Mouse (Mus musculus) lung, embryonic 16.5 days (tissue): ENCODE measurements around the gene Gm11437. TPM values are rescaled to one million over a fixed set of nuclear protein-coding genes. Genes with fewer than 3 reads are reported as not detected.

ENCODE experiments used
- ATAC-seq: fragments of 200-750 bp; cut with Nextera tagmentation; 2 replicates; pipeline ENCODE4 v1.8.0; 2017; ENCODE audit warnings: low read depth, mild to moderate bottlenecking, moderate library complexity
- H3K27ac ChIP-seq: fragments of 300-500 bp; sonication (generic); 2 replicates; pipeline ENCODE4 v1.5.1; 2014; ENCODE audit warnings: mild to moderate bottlenecking, control low read depth, low read length
- H3K27me3 ChIP-seq: fragments of 300-500 bp; sonication (generic); 2 replicates; pipeline ENCODE4 v1.6.1; 2014; ENCODE audit warnings: low read depth, low read length, mixed read lengths; ENCODE audit not compliant: control insufficient read depth, insufficient read depth
- H3K36me3 ChIP-seq: fragments of 300-500 bp; sonication (generic); 2 replicates; pipeline ENCODE4 v1.6.1; 2014; ENCODE audit warnings: low read length; ENCODE audit not compliant: control insufficient read depth, insufficient read depth
- H3K4me1 ChIP-seq: fragments of 300-500 bp; sonication (generic); replicated peaks from 2 replicates; pipeline ENCODE4 v1.6.1; 2014; ENCODE audit warnings: low read length, mixed read lengths; ENCODE audit not compliant: control insufficient read depth, insufficient read depth
- H3K4me2 ChIP-seq: fragments of 300-500 bp; sonication (generic); 2 replicates; pipeline ENCODE4 v1.6.1; 2014; ENCODE audit warnings: low read depth, low read length, control low read depth
- H3K4me3 ChIP-seq: fragments of 300-500 bp; sonication (generic); 2 replicates; pipeline ENCODE4 v1.5.1; 2014; ENCODE audit warnings: mild to moderate bottlenecking, low read length, control low read depth
- H3K9ac ChIP-seq: fragments of 300-500 bp; sonication (generic); 2 replicates; pipeline ENCODE4 v1.6.1; 2014; ENCODE audit warnings: low read length, control low read depth
- H3K9me3 ChIP-seq: fragments of 300-500 bp; sonication (generic); 2 replicates; pipeline ENCODE4 v1.6.1; 2016; ENCODE audit warnings: low read length; ENCODE audit not compliant: control insufficient read depth
- WGBS: fragments of 180-500 bp; shearing (Covaris S2); extraction: QIAGEN DNeasy Blood & Tissue Kit; methylation state at CpG from one replicate; pipeline ENCODE4 v1.1.7; 2014; 5-methylcytosine and 5-hydroxymethylcytosine counted together
- polyA plus RNA-seq: library from polyadenylated mRNA; unstranded; fragments of >200 nt; fragmentation: Nextera tagmentation; extraction: Ambion mirVana; gene quantifications from 2 replicates; pipeline ENCODE4 v1.2.1, GENCODE M21; 2015

The Gm11437 gene
- polyA plus RNA-seq, 1 experiment from 2014 or later: not detected

GRCm38 (mm10) chr11:84150884-84151283, 16.4 kb downstream of the Gm11437 start:
- H3K4me2 ChIP-seq: no peak overlapping the region
- no peak overlapping the region for H3K4me3 ChIP-seq
- no peaks in the 10 kb centered on the region for H3K27me3 ChIP-seq
- no peak overlapping the region for H3K9ac ChIP-seq
- no peaks in the 10 kb centered on the region for H3K9me3 ChIP-seq
- no peaks in the 10 kb centered on the region for H3K36me3 ChIP-seq
- ATAC-seq: no peak
- H3K4me1 ChIP-seq: no peaks in the 10 kb centered on the region
- no peak overlapping the region for H3K27ac ChIP-seq
- WGBS: 61% methylated on average over 2 of the region's 2 CpGs

DNA sequence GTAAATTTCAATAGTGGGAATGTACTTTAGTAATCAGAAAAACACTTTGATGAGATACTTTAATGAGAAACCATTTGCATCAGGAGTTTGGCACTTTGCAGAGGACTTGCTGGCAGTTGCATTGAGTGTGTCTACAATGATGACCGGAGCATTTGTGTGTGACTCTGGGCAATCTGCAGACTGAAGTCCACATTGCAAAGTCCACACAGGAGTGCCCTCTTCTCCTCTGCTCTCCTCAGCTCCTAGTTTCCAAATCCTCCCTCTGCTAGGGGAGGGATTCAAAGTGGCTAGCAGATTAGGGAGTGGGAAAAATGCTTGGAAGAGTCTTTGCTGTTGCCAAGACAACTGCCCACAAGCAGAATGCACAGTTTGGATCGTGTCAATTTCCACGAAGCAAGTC, 21.2 kb downstream of the Gm11437 start:
- H3K4me1 ChIP-seq: no peaks in the 10 kb centered on the region
- no peaks in the 10 kb centered on the region for H3K9me3 ChIP-seq
- H3K4me3 ChIP-seq: no peak overlapping the region

GRCm38 (mm10) chr11:84145201-84145798, 22.0 kb downstream of the Gm11437 start:
- no peak for ATAC-seq
- 65% methylated on average over 10 of the region's 10 CpGs for WGBS

More for the DNA sequence above, 21.2 kb downstream of the Gm11437 start:
- H3K27ac ChIP-seq: no peak overlapping the region
- no peak overlapping the region for H3K9ac ChIP-seq
- no peak for ATAC-seq
- 67% methylated on average over 3 of the region's 3 CpGs for WGBS
- H3K4me2 ChIP-seq: no peak overlapping the region
- H3K27me3 ChIP-seq: no peaks in the 10 kb centered on the region
- H3K36me3 ChIP-seq: no peaks in the 10 kb centered on the region

GRCm38 (mm10) chr11:84141752-84142151, 25.5 kb downstream of the Gm11437 start:
- no peak for ATAC-seq

More at GRCm38 (mm10) chr11:84145201-84145798, 22.0 kb downstream of the Gm11437 start:
- Histone ChIP-seq H3K4me1 (no peaks in the 10 kb centered on the region), H3K27me3 (no peaks in the 10 kb centered on the region), H3K9ac (no peak overlapping the region), H3K27ac (no peak overlapping the region), H3K4me2 (no peak overlapping the region), H3K36me3 (no peaks in the 10 kb centered on the region), H3K4me3 (no peak overlapping the region), H3K9me3 (no peaks in the 10 kb centered on the region)

GRCm38 (mm10) chr11:84136453-84136852, 30.8 kb downstream of the Gm11437 start:
- Histone ChIP-seq H3K4me3 (no peak overlapping the region), H3K36me3 (no peaks in the 10 kb centered on the region), H3K9ac (no peak overlapping the region), H3K4me2 (no peak overlapping the region), H3K27me3 (no peaks in the 10 kb centered on the region), H3K9me3 (no peaks in the 10 kb centered on the region), H3K27ac (no peak overlapping the region), H3K4me1 (no peaks in the 10 kb centered on the region)
- WGBS: 82% methylated on average over 3 of the region's 3 CpGs
- no peak for ATAC-seq

More at GRCm38 (mm10) chr11:84141752-84142151, 25.5 kb downstream of the Gm11437 start:
- Histone ChIP-seq H3K9me3 (no peaks in the 10 kb centered on the region), H3K27me3 (no peaks in the 10 kb centered on the region), H3K9ac (no peak overlapping the region), H3K27ac (no peak overlapping the region), H3K36me3 (no peaks in the 10 kb centered on the region), H3K4me2 (no peak overlapping the region), H3K4me1 (no peaks in the 10 kb centered on the region), H3K4me3 (no peak overlapping the region)
- 47% methylated on average over 2 of the region's 2 CpGs for WGBS

DNA sequence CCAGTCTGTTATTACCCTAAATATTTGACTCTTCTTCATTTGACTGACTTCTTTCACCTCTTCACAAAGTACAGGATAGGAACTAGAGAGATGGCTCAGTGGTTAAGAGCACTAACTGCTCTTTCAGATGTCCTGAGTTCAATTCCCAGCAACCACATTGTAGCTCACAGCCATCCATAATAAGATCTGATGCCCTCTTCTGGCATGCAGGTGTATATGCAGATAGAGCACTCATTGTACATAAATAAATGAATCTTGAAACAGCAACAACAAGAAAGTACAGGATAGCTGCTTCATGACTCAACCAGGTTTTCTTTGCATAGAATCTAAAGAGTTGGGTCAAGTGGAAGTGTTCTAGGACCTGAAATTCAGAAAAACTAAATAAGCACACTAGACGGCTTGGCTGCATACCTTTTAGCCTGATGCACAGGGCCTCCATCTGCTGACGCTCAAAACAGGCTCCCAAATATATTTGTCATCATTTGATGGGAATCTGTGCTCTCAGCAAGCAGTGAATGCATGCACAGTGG, 32.9 kb downstream of the Gm11437 start:
- no peaks in the 10 kb centered on the region for H3K9me3 ChIP-seq
- H3K27me3 ChIP-seq: no peaks in the 10 kb centered on the region
- H3K27ac ChIP-seq: no peak overlapping the region
- no peaks in the 10 kb centered on the region for H3K4me1 ChIP-seq
- H3K9ac ChIP-seq: no peak overlapping the region
- no peak overlapping the region for H3K4me3 ChIP-seq
- 79% methylated on average over 2 of the region's 2 CpGs for WGBS
- no peaks in the 10 kb centered on the region for H3K36me3 ChIP-seq
- no peak overlapping the region for H3K4me2 ChIP-seq
- ATAC-seq: no peak

DNA sequence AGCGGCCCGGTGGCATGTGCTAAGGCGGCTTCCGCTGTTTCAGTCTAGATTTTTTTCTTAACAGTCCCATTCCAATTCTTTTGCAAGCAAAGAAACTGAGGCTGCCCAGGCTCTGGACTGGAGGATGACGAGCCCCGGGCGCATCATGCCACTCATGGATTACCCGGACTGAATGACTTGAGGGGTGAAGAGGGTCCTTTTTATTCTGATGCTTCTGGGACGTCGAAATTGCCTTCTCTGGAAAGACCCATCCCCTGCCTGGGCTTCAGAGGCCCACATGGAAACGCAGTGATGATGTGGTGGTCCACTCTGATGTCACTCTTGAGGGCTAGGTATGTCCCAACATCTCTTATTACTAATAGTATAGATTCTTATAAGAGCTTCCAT, 37.5 kb downstream of the Gm11437 start:
- H3K4me1 ChIP-seq: peaks cover 6% of the 10 kb centered on the region; the same call in 1 of the 2 replicates
- H3K4me2 ChIP-seq: peak overlapping the region; percentile 72
- no peak overlapping the region for H3K27ac ChIP-seq
- no peaks in the 10 kb centered on the region for H3K9me3 ChIP-seq
- peak overlapping the region; percentile 89 for H3K9ac ChIP-seq
- ATAC-seq: peak; percentile 9
- WGBS: 3% methylated on average over 11 of the region's 11 CpGs
- H3K36me3 ChIP-seq: peaks cover 12% of the 10 kb centered on the region
- no peaks in the 10 kb centered on the region for H3K27me3 ChIP-seq
- H3K4me3 ChIP-seq: peak overlapping the region; percentile 73

GRCm38 (mm10) chr11:84128943-84129798, 38.1 kb downstream of the Gm11437 start, which contains the start of the genes Tada2a and Acaca:
Gene Tada2a, minus strand, starts transcription at chr11:84129600.
Gene Acaca, plus strand, starts transcription at chr11:84129672.
- Histone ChIP-seq H3K36me3 (peaks cover 12% of the 10 kb centered on the region), H3K4me3 (peak within 1 kb of the TSS; percentile 73), H3K9ac (peak within 1 kb of the TSS; percentile 89), H3K4me2 (peak within 1 kb of the TSS; percentile 72), H3K27ac (peak within 1 kb of the TSS; percentile 34; the same call in 1 of the 2 replicates), H3K4me1 (peaks cover 6% of the 10 kb centered on the region; the same call in 1 of the 2 replicates), H3K9me3 (no peaks in the 10 kb centered on the region), H3K27me3 (no peaks in the 10 kb centered on the region)
- ATAC-seq: peak; percentile 94
- WGBS: under 1% methylated on average over 55 of the region's 83 CpGs

DNA sequence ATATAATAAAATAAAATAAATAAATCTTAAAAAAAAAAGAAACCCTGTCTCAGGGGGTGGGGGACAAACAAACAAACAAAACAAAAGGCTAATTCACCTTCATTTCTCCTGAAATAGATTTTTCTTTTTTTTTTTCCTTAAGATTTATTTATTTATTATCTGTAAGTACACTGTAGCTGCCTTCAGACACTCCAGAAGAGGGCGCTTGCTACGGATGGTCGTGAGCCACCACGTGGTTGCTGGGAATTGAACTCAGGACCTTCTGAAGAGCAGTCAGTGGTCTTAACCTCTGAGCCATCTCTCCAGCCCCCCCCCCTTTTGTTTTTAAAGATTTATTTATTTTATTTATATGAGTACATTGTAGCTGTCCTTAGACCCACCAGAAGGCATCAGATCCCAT, 39.3 kb downstream of the Gm11437 start:
- WGBS: 75% methylated on average over 4 of the region's 4 CpGs
- ATAC-seq: no peak
- Histone ChIP-seq H3K4me2 (no peak overlapping the region), H3K27me3 (no peaks in the 10 kb centered on the region), H3K27ac (no peak overlapping the region), H3K9ac (no peak overlapping the region), H3K36me3 (peaks cover 12% of the 10 kb centered on the region), H3K4me1 (peaks cover 6% of the 10 kb centered on the region; the same call in 1 of the 2 replicates), H3K4me3 (no peak overlapping the region), H3K9me3 (no peaks in the 10 kb centered on the region)
